Mouse (Mus musculus) WW6 (cell line): ENCODE data around the gene Echdc3.

Source experiments
- DNase-seq: peaks from one replicate; pipeline ENCODE4 v3.0.0-alpha.2; 2013; ENCODE audit warnings: low read depth, low spot score

Echdc3 gene

DNA sequence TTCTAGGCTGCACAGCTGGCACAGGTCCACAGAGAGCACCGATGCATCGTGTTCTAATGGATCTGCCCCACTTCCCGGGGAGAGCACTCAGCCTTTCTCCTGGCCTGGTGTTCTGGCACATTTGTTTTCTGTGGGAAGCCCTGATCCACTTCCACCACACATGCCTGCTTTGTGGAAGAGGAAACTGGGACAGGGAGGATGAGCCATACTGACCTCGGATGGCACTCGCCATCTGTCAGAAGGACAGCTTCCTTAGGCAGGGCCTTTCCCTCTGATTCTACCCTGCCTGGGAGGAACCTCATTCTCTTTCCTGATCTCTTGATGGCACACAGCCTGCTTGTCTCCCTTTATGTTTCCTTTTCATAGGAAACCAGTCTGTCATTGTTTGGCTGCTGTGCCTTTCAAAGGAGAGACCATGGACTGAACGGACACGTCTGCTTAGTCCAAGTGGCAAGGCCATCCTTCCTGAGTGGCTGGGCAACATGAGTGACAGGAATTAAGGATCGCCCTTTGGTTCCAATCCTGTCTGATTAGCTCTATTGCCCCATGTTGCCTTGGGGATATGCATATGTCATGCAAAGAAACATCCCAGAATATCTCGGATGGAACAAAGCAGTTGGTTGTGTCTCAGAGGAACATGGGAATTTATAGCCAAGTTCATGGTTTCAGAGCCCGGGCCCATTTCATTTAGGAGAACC, 13.7 kb upstream of the Echdc3 start:
- DNase-seq: no peak

DNA sequence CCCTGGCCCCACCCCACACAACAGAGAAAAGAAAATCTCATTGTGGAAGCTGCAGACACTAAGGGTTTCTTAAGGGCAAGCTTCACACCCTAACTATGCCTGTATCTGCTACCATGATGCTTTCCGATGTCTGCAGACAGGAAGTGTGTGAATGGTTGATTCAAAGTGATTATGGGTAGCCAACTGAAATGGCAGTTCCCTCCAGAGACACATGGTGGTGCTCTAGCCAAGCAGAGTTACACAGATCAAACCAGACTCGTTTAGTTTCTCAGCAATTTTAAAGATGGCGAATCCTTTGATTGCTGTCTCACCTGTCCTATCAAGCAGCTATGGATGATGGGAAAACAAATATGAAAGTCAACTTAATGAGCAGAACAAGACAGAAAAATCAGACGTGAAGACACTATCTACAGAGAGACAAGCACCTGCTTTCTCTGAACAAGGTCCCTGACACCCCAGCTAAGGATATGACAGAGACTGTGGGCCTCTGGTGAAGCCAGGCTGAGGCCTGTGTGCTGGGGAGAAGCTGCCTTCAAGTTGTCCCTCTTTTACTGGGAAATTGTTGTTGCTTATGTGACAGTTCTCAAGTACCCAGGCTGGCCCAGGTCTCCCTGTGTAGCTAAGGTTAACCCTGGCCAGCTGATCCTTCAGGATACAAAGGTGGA, 7.4 kb upstream of the Echdc3 start:
- DNase-seq: peak; percentile 28

DNA sequence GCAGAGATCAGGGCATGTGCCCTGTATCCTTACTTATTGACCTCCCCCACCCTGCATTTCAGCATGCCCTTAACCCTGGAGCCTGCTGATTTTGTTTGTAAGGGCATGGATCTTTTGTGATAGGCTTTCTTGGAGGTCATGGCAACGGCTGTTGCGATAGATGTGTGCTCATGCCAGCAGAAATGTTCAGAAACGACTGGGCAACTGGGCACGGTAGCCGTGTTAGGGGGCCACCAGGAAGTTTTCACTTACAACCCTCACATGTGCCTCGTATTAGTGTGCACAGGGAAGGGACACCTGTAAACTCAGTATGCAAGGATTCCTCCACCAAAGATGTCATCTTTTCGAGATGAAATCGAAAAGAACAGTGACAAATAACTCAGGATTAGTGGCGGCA, 508 bp downstream of the Echdc3 start:
- DNase-seq: no peak

DNA sequence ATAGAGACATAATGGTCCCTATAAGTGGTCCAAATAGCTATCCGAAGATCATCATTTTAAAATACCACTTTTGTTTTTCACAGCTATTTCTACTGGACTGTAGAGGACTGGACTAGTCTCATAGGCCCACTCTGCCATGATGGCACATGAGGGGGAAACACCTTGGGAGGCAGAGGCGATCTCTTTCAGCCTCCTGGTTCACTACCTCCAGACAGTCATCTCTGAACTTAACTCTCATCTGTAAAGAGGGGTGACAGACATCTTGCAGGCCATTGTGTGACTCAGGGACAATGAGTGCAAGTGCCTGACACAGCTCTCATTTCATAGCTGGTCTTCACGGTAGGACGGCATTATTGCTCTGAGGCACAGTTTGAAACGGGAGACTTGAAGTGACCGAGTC, 2.0 kb downstream of the Echdc3 start:
- DNase-seq: no peak

DNA sequence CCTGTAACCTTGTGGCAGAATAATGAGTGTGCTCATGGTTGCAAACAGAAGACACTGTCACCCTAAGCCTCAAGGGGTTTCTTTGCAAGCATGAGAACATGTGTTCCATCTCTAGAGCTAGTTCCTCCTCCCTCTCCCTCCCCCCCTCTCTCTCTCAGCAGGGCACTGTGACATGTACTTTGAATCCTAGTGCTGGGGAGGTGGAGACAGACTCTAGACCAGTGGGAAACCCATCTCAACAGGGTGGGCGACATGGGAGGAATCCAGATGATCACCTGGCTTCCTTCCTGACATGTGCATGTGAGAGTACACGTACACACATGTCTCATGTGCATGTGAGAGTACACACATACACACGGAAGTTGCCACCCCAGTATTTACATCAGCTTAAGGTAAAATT, 3.1 kb downstream of the Echdc3 start:
- no peak for DNase-seq

DNA sequence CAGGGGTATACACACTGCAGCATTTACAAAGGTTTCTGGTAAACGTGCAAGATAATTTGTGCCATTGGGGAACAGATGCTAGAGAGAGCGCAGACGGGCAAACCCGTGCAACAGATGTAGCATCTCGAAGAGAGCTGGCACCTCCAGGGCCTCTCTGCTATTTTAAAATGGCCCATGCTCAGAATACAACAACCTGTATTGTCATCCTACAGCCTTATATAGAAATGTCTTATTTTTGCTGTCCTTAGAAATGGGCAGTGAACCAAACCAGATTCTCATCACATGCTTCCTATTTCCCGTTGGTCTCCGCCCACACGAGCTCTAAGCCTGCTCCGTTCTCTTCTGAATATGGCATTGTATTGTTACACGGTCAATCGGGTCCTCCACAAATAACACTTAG, 3.7 kb downstream of the Echdc3 start:
- no peak for DNase-seq

DNA sequence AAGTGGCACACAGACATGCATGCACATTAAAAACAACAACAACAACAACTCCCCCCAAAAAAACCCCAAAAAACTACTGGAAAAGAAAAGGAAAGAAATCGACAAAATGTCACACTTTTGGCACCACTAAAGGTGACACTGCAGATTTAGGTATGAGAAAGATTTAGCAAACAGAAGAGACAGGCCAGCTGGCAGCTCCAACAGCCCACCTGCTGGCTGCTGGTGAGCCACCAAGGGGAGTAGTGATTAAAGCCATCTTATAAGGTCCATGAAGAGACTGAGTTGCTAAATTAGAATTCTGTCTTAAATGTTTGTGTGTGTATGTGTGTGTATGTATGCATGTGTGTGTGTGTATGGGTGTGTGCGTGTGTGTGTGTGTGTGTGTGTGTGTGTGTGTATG, 5.1 kb downstream of the Echdc3 start:
- DNase-seq: no peak

DNA sequence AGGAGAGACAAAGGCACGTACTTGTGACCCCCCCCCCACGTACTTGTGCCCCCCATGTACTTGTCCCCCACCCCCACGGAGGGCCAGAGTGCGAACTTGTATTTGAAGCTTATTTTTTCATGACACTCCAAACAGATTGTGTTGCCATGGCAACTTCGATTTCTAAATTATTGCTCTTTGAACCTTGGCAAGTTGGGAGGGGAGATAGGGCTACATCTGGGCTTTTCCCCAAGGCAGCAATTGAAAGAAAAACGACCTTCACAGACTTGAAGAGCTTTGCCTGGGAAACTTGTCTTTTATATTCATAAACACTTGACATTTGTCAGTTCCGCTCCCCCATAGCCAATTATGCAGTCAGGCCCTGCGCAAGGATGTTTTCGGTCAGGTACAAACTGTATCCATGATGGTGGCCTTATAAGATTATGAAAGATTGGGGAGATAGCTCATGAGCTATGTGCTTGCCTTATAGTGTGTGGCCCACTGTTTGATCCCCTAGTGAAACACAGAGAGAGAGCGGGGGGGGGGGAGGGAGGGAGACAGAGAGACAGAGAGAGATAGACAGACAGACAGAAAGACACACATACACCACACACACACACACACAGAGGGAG, 16.4 kb downstream of the Echdc3 start:
- no peak for DNase-seq

DNA sequence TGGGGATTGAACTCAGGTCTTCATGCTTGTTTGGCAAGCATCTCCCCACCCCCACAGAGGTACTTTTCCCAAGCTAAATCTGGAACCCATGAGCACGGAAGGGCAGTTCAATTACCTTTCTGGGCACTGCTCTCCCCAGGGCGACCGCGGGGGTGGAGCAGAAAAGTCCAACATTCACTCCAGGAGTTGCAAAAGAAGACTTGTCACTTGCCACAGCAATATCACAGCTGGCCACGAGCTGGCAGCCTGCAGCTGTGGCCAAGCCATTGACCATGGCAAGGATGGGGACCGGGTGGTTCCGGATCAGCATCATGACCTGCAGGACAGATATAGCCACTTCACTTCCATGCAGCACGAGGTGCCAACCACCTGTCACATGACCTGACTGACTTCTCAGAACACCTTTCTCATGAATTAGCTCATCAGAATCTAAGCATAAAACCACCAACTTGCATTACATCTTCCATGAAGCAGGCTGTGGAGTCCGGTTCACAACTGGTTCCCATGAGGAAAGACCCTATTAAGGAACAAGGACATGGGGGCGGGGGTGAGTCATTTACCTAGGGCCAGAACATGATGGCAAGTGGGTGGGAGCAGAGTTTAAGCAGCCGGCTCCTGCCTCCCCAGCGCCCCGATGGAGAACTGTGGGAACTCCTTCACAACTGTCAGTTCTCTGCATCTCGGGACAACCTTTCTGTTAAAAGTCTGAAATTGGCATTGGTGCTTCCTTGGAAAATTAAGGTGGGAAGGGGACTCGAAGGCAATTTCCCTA, 17.2 kb downstream of the Echdc3 start:
- DNase-seq: no peak

DNA sequence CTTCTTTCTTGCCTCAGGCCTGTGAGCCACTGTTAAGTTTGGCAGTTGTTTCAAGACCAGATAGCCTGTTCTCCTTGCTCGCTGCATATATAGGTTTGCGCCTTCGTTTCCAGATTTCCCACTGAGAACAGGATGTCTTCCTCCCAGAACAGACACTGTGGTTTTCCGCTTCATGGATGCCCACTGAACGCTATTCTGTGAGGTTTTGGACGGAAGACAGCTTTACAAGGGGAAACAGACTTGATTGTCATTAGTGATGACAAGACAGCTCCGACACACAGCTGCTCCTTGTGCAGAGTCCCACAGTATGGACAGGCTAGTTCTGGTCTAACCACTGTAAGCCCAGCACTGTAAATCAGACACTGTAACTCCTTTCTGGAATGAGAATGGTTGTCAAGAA, 18.3 kb downstream of the Echdc3 start:
- no peak for DNase-seq

DNA sequence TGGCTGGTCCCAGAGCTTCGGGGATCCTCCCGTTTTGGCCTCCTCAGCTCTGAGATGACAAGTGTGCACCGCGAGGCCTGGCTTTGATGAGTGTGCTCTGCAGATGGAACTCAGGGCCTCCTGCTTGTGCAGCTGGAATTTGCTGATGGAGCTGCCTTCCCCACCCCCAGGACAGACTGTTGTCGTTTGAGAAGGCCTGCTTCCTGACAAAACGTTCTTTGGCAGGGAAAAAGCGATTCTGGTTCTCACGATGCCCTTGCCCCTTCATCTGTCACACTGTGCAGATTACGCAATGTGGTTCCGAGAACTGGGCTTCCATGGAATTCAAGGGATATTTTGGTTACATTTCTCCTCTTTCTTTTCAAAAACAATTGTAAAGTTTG, 19.3 kb downstream of the Echdc3 start:
- DNase-seq: no peak

DNA sequence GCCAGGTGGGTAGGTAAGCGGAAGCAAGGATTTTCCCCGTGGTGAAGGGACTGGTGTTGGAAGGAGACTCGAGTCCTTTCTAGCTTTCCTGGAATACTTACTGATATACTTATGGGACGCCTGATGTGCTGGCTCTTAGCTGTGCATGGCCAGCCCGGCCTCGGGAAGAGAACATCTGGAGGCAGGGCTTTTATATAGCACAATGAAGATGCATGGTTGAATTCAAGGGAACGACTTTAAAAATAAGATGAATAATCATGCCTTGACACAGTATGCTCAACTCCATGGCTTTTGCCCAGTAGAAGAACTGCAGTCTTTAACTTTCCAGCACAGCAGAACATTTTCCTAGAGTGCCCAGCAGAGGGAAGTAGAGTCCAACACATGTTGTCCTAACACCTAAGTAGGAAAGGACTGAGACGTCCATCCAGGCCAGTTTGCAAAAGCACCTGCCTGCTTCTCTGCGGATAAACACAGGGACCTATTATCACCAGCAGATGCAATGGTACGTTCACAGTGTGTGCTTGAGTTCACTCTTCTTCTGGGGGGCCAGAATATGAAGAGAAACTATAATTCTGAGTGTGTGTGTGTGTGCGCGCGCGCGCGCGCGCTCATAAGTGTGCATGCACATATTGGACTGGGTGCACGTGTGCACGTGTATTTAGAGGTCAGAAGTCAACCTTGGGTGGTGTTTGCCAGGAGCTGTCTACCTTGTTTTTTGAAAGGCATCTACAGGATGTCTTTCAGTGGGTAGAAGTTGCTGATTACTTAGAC, 19.8 kb downstream of the Echdc3 start:
- DNase-seq: peak; percentile 33

DNA sequence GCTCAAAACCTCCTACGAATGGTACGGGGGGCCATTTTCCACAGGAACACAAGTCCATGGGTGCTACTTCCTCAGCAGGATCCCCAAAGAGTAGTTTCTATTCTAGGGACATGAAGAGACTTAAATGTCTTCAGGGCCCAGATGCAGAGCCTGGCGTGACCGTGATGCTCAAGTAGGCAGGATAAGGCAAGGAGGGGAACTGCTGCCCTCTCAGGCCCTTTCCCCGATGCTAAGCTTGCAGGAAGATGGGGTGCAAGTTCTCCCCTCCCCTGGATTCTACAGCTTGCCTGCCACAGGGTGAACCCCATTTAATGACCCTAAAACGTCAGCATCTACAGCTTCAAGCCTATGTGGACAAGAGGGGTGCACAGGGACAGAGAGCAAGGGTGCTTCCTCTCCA, 22.8 kb downstream of the Echdc3 start:
- DNase-seq: no peak

DNA sequence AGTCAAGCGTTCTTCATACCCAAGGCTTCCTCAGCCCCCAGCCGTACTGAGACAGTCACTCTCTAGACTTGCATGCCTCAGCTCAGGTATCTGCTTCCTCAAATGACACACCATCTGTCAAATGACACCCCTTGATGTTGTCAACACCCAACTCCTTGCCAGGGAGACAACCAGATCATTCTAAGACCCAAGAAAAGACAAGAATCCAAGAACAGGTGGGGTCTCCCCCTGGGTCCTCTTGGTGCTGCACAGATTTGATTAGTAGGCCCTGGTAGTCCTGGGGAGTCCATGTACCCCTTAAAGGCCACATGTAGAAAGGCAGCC, 23.2 kb downstream of the Echdc3 start:
- no peak for DNase-seq

DNA sequence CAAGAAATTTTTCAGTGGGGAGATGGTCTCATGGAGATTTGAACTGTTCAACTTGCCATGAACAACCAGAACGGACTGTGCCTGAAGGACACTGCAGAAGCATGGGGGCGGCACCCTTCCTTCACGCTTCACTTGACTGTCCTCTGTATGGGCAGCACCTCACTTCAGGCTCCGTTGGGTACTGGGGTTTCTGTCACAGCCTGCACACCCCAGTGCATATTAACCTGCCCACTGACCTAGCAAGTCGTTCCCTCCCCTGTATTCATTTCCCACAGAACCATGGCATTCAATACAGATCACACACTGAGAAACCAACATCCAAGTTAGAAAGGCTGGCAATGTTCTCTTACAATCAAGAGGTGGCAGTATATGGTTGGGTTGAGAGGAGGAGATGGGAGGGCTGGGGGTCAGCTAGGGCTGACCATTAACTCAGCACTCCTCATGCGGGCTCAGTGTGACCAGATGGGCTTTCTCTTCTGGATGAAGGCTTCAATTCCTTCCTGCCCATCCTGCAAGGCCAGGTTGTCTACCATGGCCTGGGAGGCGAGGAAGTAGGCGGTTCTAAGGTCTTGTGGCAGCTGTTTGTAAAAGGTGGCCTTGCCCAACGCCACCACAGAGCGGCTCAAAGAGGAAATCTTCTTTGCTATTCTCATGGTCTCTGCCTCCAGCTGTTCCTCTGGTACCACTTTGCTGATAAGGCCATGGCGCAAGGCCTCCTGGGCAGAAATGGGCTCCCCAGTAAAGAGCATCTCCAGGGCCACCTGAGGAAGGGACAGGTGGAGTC, 23.8 kb downstream of the Echdc3 start:
- no peak for DNase-seq

DNA sequence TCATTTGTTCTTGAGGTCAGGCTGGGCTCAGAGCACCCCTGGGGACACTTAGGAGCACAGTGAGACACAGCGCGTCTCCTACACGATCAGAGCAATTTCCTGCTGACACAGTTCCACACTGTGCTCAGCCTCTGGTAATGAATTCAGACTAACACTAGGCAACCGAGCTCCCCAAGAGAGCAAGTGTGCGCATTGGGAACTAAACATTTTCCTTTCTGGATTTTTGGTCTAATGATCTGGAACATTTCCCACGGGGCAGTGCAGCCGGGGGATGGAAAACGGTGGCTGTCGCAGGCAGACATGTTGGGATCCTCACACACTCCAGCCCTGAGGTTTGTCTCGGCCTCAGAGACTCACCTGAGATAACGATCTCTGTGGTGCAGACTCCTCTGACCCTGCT, 25.4 kb downstream of the Echdc3 start:
- DNase-seq: no peak

DNA sequence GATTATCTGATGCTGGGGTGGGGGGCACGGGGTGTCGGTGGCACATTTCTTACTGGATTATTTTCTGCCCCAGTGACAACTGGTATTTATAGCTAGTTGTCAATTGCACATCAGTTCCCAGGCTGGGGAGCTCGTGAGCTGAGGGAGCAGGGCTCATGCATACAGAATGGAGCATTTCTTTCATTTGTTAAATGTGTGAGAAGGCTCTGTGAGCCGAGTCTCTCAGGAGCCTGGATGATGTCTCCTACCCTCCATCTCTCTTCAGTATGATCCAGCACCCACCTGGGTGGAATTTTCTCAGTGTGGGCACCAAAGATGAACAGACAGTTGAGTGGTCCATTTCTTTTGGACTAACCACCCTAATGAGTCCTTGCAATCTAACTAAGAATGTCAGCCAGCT, 25.9 kb downstream of the Echdc3 start:
- DNase-seq: no peak

DNA sequence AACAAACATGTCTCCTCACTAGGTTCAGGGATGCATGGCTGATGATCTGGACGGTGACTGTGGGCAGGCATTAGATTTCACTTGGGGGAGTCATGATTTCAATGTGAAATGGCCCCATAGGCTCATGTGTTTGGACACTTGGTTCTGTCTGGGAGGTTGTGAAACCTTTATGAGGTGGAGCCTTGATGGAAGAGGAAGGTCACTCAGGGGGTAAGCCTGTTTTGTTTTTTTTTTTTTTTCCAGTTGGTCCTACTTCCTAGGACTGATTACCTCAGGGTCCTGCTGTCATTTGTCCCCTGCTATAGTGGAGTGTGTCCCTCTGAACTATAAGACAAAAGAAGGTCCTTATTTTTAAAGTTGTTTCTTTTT, 33.1 kb downstream of the Echdc3 start:
- DNase-seq: no peak

DNA sequence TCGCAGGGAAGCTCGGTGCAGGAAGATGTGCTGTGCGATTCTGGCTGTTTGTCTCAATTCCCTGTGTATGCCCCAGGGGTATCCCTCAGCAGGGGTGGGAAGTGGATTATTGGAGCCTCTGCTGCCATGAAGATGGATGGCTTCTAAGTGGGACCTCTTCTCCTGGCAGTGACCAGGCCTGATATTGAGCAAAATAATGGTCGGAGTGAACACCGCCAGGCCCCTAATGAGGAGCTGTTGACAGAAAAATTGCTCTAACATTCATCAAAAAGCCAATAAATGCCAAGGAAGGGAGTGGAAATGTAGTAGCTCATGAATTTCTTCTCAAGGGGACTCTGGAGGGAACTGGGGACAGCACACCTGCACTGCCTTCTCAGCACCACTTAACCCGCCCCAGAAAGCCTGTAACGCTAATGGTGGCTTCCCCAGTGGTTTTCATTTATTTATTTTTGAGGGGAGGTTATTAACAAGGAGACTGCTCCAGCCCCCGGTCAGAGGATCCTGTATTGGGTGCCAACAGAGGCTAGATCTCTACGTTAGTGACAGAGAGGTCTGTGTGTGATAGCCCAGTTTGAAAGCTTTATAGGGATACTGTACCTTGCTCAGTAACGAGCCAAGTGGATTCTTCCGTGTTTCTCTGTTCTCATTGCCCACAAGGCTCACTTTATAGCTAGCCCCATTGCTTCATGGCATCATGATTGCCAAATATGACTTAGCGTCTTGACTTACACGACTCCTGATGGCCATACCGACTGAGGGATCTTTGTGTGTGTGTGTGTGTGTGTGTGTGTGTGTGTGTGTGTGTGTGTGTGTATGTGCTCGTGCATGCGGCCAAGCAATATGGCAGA, 33.7 kb downstream of the Echdc3 start:
- no peak for DNase-seq

DNA sequence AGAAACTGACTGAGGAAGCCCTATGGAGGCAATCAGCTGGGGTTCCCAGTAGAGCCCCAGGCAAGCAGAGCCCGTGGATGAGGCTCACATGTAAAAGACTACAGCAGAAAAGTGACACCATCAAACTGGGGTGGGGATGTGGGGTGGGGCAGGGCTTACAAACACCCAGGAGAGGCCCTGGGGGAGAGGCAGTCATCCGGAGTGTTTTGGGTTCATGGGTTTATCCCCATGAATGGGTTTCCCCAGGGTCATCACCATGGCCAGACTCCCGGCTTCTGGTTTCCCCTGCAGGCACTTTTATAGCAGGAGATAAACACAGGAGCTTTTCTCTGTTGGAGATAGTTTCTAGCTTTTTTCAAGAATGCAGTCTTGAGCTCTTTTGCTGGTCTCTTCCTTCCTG, 39.8 kb downstream of the Echdc3 start:
- no peak for DNase-seq
